Mouse (Mus musculus) megakaryocyte, embryonic 14.5 days (primary cell): ENCODE measurements around the gene Serpina9.

Experiments used
- FLI1 ChIP-seq: IDR thresholded peaks from 2 replicates; pipeline ENCODE4 v1.6.1; 2012; ENCODE audit warnings: low read length, inconsistent platforms, mixed read lengths
- GATA1 ChIP-seq: IDR thresholded peaks from 3 replicates; pipeline ENCODE4 v1.6.1; 2012; ENCODE audit warnings: mixed read lengths, low read length, inconsistent platforms, borderline replicate concordance

DNA sequence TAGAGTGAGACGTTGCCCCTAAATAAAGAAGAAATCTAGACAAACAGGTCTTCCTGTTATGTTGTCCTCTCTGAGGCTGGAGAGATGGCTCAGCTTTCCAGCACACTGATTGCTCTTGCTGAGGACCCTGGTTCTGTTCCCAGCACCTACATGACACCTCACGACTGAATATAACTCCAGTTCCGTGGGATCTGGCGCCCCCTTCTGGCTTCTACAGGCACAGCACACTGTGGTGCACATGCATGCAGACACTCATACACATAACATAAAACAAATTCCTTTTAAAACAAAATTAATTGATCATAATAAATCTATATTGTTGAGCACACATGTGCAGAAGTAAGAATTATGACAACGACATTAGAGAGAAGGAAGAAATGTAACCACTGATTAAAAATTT, 8.9 kb downstream of the Serpina9 start:
- TF ChIP-seq GATA1 = no peak
- no peak for TF ChIP-seq FLI1
